Mouse (Mus musculus): Measurements from ENCODE around the gene Ranbp1.

GRCm38 (mm10) chr16:18231047-18231446, 17.5 kb downstream of the Ranbp1 start:
- TF ChIP-seq CTCF (conservative IDR thresholded peaks at IDR 0.05 in 1 of 2, IDR thresholded peaks at IDR 0.05 in 1 of 2; ENCODE audit: low read depth in 2 of 2, low read length in 2 of 2) (no peak), POLR2A (IDR thresholded peaks at IDR 0.05; ENCODE audit: low read depth, low read length) (no peak), CHD1 (IDR thresholded peaks at IDR 0.05; ENCODE audit: low read depth, low read length) (no peak), ELF1 (IDR thresholded peaks at IDR 0.05; ENCODE audit: low read depth, low read length) (no peak), HCFC1 (IDR thresholded peaks at IDR 0.05; ENCODE audit: low read depth, low read length) (no peak), MAFK (IDR thresholded peaks at IDR 0.05; ENCODE audit: insufficient replicate concordance, low read length) (no peak), EP300 (IDR thresholded peaks at IDR 0.05; ENCODE audit: low read length) (no peak)
